Mouse (Mus musculus): ENCODE measurements around the gene Kcnd3.

Gene Kcnd3

DNA sequence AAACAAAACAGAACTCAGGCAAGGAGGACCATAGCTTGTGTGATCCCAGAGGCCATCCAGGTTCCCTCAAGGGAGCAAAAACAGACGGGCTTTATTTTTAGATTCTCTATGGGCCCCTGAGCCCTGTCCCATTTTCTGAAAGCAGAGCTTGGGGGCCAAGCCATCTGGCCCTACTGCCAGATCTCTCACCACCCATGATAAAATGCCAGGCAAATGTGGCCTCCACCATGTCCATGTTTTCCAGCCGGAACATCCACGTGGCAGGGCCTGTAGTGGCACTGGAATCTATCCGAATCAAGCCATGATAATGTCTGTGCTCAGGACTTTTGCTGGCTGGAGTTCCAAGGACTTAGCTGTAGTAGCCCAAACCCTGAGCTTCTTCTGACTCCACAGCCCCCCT lies 148.4 kb downstream of the Kcnd3 start:
- no peak for DNase-seq

DNA sequence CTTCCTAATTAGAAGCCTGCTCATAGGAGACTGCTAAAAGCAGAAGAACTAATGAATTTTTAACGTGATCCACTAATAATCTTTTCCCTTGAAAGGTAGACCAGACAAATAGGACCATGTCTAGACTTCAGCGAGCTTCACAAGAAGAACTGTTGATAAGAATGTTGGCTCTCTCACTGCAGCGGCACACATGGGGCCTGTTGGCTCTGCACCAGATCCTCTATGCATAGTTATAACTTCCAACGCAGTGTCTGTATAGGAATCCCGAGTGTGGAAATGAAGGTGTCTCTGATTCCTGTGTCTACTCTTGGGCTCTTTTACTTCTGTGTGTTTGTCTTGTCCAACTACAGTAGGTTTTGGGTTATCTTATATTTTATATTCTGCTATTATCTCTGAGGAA lies 150.8 kb downstream of the Kcnd3 start:
- DNase-seq: no peak

DNA sequence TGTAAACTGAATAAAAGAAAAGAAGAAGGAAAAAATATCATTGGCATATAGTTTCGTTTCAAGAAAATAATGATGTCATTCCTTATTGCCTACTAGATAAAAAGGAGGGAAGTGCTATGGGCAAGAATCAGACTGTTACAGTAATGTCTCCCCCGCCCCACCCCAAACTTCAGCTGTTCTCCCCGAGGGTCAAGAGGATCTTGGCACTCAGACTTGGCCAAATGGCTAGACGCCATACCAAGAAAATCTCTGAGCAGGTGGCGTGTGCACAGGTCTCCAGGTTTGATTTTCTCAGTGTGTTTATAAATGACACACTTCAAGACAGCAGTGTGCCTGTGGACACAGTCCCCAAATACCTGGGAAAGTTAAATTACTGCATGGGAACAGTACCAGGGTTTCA lies 153.6 kb downstream of the Kcnd3 start:
- DNase-seq: no peak

DNA sequence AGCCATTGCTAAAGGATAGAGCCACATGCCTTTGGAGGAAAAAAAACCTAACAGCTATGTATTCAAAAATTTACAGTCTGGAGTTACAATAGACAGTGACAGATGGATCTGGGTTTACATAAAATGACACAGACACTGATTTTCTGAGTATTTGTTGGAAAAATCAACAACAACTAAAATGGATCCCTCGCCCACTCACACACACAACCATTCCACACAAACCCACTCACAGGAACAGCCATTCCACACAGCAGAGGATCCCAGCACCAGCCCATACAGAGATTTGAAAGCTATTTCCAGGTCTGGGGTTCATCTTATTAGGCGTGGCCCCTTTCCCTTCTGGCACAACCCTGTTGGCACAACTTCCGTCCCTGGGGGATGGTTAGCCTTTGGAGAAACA lies 156.7 kb downstream of the Kcnd3 start:
- no peak for DNase-seq

DNA sequence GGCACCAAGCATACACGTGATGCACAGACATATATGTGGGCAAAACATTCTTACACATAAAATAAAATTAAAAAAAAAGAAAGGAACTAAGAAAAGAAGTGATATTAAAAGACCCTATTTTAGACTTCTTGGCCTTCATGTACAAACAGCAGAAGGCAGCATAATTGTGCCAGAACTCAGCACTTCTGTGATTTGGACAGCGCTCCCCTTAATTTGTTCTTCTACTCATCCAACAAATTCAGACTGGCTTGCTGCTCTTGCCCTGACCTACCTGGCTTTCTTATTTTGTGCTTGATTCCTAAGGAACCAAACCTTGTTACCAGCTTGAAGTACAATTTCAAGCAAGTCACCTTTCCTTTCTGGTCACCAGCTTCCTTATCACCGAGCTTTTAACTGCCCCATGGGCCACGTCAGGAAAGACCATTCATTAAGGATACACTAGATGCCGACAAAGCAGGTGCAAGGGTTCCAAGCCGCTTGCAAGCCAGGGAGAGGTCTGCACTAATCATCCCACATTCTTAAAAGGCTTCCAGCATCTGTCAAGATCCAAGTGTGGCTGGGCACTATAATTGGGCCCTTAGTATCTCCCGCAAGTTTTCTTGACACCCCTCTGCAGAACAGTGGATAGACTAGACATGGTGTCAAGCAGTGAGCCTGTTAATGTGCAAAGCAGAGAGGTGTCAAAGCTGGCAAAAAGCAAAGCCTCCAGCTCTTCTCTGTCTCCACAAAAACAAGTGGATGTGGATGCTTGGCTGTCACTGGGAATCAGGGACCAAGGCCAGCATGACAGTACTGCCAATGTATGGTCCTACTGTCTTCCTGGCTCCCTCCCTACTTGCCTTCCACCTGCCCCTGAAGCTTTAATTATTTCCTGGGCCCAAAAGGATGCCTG lies 159.6 kb downstream of the Kcnd3 start:
- DNase-seq: no peak

DNA sequence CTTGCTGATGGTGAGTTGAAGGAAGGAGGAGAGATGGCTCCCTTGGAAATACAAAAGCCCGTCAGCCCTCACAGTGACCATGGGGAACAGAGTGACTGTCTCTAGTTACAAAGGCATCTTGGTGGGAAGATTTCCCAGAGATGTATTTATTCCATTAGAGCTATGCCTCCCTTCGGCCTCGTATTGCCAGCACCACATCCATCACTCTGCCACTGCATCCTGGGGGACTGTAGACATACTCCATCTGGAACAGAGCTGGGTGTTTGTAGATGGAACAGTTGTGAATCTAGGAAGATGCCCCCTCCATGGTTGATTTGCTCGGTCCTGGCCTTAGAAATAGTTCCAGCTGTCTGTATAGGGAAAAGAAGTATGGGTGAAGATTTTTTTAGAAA lies 160.3 kb downstream of the Kcnd3 start:
- DNase-seq: no peak

DNA sequence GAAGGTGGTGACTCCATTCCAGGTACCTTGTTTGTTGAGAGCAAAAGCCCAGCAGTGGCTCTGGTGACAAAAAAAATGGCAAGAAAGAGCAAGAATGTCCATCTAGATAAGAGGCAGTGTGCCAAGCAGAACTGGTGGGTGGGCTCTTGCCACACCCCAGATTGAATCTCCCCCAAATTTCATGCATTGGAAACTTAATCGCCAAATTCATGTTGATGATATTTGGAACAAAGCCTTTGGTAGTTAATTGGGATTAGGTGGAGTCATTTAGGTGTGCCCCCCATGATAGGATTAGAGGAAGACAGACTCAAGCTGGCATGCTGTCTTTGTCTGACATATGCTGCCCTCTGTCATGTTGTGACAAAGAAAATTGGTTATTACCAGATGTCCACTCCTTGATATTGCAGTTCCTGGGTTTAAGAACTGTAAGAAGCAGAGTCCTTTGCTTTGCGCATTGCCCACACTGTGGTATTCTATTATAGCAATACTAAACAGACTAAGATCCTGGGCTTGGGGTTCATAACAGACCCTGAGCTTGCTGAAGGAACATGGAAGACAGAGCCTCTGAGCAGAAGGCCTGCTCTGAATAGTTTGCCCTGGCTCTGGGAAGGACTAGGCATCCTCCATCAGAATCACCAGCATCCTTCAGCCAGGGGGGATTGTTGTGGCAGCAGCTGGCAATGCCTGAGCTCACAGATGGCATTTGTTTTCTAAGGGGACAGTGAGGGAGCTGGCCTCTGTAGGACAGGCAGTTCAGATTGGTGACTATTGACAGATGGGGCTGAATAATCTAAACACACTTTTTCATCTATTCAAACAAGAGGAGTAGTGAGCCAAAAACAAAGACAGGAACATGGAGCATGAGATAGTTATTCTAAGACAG lies 165.0 kb downstream of the Kcnd3 start:
- no peak for DNase-seq

DNA sequence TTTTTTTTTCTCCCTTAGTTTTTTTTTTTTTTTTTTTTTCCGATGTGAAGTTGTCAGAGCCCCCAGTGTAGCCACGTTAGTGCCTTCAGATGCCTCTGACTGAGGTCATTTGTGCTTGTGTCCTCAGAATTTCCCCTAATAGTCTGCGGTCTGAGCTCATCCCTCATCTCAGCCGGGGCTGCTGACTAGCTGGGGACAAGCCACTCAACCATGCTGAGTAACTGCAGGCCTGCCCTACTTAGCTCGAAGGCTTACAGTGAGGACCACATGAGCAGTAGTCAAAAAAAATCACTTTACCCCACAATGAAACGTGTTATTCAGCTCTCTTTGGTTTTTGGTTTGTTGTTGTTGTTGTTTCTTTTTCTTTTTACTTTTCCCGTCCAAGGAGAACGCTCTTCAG lies 169.0 kb downstream of the Kcnd3 start:
- DNase-seq: no peak

DNA sequence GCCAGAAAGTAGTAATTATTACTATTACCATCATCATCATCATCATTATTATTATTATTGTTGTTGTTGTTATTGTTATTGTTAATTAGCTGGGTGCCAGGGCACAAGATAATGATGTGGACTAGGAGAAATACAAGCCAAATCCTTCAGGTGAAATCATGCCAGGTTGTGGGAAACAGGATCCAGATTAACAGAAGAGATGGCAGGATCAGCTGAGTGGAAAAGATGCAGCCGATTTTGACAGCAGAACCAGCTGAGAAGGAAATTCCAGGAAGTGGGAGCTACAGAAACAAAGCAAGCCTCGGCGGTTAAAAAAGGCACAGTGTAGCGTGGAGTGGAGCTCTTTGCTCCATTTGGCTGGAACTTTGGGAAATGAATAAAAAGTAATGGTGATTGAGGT lies 171.0 kb downstream of the Kcnd3 start:
- no peak for DNase-seq

DNA sequence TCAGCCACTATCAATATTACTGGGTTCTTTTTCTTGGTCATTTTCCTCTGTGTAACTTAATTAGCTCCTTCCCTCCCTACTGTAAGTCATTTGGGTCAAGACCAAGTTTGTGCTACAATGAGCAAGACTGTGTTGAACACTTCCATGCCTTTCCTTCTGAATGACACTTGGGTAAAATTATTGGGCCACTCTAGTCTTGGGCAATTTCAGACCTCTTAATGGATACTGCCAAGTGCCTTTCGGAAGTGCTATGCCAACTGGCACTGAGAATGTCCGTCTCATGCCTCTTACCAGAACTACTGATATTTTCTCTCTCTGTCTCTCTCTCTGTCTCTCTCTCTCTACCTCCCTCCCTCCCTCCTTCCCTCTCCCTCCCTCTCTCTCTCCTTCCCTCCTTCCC lies 173.8 kb downstream of the Kcnd3 start:
- DNase-seq: peak; percentile 73

DNA sequence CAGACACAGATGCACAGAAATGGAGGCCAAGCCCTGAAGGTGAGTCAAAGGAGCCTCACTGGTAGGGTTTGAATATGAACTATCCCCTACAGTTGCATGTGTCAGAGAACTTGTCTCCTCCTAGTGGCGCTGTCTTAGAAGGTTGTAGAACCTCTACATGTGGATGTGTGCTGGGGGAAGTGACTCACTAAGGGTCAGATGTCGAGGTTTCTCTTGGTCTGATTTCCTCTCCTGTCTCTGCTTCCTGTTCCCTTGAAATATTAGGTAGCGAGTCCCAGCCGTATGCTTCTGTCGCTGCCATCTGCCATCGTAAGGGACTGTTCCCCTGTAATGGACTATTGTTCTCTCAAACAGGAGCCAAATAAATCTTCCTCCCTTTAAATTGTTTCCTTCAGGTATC lies 175.1 kb downstream of the Kcnd3 start:
- no peak for DNase-seq

DNA sequence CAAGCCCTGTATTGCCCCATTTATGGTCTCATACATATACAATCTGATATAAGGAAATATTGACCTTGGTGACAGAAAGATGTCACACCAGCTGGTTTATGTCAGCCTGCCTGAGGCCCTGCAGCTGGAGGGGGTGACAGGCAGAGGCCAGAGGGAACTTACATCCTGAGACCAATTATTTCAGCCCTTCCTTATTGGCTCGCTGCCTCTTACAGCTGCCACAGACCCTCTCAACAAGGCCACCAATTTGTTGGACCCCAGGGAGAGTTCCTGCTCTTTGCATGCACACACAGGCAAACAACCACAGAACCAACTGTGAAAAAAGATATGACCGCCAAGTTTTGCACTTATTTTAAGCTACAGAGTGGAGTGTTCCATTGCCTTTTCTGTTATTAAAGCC lies 180.2 kb downstream of the Kcnd3 start:
- DNase-seq: no peak

DNA sequence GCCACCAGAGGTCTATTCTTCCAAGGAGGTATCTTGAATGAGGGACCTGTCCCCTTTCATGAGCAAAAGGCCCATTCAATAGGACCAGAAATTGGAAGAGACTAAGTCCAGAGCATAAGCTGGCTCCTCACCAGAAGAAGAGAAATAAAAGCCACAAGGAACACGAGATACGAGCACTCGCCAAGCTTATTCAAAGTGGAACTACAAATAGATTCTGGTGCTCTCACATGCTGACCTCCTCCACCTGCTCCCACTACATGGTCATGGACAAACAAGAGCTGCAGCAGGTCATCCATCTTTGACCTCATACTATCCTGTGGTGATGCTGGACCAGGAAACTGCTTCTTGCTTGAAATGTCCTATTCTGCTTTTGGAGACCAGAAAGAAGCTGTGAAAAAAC lies 180.9 kb downstream of the Kcnd3 start:
- DNase-seq: no peak

DNA sequence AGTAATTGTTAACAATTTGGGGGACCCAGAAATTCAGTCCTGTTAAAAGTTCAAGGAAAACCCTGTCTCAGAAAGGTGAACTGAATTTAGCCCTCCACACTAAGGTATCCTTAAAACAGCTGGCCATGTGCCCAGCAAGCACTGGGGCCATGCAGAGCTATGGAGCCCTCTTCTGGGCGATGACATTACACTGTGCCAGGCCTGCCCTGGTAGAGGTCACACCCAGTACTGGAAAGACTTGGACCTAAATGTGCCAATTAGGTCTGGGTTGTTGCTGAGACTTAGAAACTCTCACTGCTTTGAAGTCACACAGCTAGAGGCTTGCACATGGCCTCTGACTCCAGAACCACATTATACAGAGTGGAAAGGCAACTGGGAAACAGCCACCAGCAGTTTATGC lies 190.1 kb downstream of the Kcnd3 start:
- DNase-seq: peak; percentile 60

DNA sequence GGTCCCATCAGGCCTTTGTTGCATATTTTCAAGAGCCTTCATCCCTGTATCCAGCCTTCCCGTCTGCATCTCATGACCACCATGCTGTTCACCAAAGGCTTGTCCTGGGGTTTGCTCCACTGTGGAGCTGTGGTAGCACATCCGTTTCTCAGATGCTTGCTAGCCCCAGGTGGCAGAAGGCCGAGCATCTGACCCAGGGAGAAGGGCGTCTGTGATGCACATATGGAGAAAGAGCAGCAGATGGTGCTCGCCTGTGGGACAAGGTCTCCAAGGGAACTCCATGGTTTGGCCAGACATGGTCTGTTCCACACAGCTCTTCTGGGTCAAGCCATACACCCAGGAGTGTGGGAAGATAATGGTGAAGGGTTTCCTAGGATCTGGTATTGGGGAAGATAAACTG lies 191.4 kb downstream of the Kcnd3 start:
- DNase-seq: no peak

DNA sequence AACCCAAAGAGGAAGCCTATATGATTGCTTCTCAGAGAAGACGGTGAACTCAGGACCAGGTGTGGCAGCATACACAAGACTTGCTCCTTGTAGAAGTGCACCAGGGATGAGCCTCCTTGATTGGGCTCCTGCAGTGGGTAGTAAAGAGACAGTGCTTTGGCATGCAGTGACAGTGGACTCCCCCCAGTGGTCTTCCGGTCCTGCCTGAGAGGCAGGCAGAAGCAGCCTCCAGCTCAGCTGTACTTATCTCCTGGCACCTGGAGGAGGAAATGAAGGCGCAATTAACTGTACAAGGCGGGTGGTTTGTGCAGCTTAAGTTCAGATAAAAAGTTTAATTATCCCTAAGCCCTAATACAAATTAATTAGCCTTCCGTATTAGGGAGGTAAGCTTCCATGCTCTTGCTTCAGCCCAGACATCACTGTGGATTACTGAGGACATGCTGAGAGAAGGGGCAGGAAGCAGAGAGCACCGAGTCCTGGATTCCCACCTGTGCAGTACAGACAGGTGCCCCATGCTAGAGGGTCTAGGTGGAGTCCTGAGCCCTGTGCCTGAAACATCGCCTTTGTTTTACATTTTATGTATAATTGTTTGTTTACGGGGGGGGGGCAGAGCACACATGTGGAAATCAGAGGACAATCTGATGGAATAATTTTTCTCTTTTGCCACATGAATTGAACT lies 196.9 kb downstream of the Kcnd3 start:
- no peak for DNase-seq

DNA sequence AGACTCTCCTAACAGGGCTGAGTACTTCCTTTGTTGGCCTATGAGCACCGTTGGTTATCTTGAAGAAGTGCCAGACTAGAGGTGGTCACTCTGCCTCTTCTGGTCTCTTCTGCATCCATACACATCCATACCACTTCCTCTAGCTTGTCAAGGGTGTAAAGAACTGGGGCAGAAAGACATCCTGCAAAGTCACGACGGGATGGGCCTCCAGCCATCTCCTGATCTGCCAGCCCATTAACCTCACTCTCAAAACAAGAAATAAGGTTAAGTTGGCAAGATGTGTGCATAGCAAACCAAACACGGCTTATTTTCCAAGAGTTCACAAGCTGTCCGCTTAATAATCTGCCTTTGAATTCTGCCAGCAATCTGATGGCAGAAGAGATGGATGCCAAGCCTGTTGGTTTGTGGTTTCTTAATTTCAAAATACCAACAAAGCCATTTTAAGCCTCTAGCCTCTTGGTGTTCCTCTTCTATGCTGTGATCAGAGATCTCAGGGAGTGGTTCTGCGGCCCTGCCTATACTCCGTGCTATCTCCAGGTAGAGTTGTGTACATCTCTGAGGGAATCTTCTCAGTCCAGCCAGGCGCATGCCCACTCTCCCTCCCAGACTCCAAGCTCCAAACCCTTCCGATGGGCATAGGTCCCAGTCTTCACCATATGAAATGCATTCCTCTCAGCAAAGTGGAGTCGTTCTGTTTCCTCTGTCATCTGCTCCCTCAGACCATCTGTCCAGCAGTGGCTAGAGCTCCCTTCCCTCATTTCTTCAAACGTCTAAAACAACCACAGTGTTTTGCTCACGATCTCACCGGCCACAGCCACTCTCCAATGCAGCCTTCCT lies 201.6 kb downstream of the Kcnd3 start:
- no peak for DNase-seq

DNA sequence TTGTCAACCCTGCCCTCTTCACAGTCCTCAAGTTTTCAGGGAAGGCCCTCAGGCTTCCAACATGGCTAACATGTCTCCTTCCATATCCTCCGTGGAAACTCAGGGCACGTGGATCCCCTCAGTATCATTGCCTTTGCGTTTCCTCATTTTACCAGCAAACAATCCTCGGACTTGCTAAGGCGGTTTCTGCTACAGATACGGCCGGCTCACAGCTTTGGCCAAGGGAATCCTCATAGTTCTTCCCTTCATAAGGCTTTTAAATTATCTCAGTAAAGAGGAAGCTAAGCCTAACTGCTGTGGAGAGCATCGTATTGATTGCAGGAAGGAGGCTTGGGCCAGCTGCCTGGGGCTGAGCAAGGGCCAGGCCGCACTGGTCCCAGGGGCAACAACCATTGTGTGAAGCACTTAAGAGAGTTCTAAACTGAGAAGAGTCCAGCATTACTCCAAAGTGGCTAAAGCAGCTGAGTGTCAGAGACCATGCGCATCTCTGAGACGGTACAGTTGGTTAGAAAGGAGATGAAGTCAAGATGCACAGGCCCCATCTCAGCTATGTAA lies 203.0 kb downstream of the Kcnd3 start:
- DNase-seq: no peak

DNA sequence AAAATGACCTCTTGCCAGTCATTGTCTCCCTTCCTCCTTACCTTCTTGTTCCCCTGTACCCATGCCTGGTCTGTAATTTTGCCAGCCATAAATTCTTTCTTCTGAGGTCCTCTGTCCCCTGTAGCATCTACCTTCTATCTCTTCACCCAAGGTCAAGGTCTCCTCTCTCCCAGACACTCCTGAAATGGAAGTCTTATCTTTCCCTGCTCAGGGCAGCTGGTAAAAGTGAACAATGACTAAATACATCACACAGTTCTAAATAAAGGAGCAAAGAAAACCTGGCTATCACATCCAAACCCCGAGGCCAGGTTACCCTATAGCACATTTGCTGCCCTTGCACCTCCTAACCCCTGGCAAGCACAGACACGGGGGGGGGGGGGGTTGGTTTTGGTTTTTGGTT lies 208.4 kb downstream of the Kcnd3 start:
- DNase-seq: no peak

DNA sequence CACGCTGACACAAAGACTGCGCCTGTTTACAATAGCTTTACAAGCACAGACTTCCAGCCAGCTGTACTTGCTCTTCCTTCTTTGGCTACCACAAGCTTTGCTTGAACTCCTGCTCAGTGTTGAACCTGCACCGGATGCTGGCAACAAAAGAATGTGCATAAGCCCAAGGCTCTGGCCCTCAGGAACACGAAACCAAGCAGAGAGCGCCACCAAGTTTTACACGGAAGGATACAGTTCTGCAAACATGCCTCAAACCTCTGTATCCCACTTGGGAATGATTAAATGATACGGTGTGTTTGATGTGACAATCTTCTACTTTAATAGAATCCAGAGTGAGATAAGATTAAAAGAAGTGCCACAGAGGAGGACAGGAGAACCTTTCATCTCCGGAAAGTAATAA lies 210.9 kb downstream of the Kcnd3 start:
- DNase-seq: no peak

DNA sequence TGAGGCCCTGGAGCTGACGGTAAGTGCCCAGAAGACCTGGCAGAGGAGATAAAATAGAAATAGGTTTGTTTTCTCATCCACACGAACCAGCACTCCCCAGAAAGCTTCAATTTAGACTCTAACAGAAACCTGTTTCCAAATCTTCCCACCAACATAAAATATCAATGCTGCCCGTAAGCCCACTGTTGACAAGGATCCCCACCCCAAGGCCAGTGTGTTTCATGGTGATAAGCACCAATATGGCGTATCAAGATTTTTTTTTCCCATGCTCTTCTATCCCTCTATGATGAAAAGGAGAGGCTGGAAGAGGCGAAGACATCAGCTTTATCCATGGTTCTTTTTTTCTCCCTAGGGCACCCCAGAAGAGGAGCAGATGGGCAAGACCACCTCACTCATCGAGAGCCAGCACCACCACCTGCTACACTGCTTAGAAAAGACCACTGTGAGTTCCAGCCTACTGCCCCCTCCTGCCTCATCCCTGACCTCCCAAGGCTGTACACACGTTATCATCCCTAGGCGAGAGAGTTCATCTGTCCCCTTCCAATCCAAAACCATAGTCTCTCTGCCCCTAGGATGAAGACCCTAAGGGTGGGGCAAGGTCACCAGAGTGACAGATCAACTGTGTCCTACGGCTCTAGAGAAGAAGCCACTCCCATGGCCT lies 213.1 kb downstream of the Kcnd3 start:
- no peak for DNase-seq

Measured in lung, postnatal 36 days (tissue).